Mouse (Mus musculus) frontal cortex, postnatal 36 days (tissue): ENCODE data around the gene Ppie.
A peak's percentile ranks its signal among the peaks of the same experiment; 100 is the strongest.
"Not testable (repeated sequence)": the region's sequence is repeated elsewhere in the genome, so short reads cannot be mapped to it uniquely, and the experiment has no call there.

ENCODE experiments used
- DNase-seq, 2 experiments: peaks; one replicate each; pipeline ENCODE4 v3.0.0; 2022; ENCODE audit warnings: low spot score in 2 of 2

The Ppie gene

DNA sequence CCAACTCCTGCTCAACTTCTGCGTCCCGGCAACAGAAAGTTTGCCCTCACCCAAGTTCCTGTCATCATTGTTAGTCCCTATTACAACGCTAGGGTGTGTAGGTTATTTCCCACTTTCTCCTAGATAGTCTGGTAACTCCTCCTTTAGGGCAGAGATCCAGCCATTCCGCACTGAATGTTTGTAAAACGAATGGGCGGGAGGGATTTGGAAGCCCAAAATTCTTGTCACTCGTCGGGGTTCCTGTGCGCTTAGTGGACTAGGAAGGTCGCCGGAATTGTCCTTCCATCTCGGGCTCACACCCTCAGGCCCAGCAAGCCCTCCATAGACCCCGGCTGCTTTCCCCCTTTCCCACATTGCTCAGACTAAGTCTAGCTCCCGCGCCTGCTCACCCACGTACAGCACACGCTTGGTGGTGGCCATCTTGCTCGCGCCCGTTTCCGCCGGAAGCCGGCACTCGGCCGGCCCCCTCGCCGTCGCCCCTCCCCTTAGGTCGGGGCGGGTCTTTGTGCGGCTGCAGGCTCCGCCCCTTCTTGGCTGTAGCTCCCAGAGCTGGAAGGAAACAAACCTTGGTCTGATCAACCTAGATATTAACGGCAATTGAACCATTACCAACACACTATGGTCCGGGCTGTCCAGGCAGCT, at the start of gene Ppie:
Ppie (minus strand) TSS at position 439 of the 642 bp plus-strand sequence.
- peak; percentile 67 to 68 for DNase-seq

DNA sequence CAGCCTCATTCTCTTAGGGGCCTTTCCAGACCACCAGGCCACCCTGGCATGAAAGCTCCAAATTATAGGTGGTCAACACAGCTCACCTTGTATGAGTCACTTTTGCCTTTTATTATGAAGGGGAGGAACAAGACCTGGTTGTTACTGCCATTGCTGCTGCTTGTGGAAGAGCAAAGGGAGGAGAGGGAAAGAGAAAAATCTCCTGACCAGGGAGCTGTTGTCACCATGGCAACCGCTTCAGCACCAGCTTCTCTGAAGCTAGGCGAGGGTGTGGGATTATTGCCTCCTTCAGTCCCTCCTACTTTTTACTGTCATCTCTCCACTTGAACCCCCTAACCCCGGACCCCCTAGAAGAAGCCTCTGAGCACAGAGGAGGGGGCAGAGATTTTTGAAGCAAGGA, 45.1 kb upstream of the Ppie start:
- peak in 1 of 2 experiments; percentile 64 for DNase-seq

DNA sequence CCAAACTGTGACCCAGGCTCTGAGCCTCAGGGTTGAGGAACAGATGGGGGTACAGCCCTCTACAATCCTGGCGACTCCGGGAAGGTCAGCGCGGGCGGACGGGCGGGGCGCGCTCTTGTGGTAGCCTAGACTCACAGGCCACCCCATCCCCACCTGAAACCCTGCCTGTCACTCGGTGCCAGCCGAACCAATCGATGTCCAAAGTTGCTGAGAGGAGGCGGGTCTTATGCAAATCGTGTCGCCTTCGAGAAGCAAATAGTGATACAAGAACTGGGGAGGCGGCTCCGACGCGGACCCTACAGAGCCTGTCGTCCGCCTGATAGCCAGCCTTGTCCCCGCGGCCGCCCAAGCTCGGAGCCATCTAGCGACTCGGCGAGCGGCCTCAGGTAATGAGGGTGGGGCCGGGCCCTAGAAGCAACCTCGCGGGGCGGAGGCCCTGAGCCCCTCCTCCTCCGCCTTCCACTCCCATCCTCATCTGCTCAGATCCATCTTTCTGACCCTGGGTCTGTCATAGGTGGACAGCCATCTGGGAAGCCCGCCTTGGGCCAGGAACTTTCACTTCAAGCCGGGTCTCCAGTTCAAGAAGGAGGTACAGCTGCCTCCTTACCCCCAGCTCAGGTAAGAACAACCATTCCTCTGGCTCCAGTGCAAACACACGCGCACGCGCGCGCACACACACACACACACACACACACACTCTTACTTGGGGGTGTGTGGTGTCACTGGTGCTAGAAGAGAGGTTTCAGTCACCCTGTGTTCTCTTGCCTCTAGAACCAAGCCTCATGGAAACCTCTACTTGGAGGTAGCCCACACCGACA, 43.7 kb upstream of the Ppie start:
- peak; percentile 91 to 94 for DNase-seq

DNA sequence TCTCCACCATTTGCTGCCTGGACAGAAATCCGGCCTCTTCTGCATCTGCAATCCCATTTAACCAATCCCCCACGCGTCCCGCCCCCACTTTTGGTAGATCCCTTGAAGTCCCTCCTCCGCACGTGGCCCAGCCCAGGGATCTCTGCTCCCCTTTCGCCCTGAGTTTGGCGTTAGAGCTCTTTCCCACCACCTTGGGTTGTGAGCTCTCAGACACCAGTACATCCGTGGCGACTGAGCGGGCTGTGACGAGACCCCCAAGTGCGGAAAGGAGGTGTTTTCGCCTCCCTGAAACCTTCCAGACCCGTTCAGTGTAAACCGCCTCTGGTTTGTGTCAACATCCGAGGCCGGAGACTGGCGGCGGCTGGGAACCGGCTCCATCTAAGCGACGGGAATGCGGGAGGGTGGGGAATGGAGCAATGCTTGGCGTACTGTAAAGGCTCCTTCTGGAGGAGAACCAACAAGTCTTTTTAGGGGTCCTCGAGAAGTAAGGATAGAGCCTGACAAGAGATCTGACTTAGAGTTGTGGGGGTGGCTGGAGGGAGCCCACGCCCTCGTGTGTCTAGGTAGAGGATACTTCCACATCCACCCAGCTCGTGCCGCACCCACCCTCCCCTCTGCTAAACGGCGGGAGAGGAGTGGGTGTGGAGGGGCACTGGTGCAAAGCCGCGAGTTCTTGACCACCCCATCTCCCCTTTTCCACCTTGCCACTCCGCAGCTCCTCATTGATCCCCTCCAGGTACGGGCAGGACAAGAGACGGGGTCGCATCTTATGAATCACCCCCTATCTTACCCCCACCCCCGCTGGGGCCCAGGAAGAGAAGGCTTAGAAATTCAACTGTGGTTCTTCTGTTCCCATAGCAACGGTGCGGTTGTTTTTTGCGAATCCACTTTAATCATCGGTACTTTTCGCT, 42.8 kb upstream of the Ppie start, which contains the start of gene Hpcal4:
Hpcal4 (plus strand) TSS at position 900 of the 911 bp plus-strand sequence.
- peak; percentile 49 to 60 for DNase-seq

DNA sequence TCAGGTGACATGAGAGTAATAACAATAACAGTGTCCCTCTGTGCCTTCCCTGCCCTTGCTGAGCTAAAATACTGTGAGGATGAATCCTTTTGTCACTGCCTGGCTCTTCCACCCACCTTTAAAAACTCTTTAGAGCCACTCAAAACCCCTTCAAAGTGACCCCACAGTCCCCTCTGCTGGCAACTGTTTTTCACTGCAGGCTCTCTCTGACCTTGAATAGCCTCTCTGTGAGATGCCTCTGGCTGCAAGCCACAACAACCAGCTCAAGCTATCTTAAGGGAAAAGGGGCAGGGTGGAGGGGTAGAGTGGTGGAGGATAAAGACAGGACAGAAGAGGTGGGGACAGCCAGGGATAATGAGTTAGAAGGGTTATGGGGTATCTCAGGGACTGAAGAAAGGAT, 32.1 kb upstream of the Ppie start:
- no peak for DNase-seq

DNA sequence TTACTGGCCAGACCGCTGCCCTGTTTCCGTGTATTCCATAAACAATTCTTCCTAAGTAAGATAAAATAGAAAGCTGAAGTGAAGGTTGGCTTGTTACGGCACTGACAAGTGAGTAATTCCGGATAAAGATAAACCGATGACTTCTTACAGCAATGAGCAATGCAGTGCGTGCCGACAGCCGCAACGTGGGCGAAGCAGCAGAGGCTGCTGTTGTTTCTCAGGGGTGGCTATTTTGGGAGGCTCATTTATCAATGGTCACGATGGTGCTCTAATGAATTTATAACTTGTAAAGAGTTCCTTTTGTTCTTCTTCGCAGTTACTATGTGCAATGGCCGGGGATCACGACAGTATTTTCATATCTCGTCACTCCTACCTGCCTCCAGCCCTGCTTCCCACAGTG, 24.4 kb upstream of the Ppie start:
- peak; percentile 67 to 72 for DNase-seq

DNA sequence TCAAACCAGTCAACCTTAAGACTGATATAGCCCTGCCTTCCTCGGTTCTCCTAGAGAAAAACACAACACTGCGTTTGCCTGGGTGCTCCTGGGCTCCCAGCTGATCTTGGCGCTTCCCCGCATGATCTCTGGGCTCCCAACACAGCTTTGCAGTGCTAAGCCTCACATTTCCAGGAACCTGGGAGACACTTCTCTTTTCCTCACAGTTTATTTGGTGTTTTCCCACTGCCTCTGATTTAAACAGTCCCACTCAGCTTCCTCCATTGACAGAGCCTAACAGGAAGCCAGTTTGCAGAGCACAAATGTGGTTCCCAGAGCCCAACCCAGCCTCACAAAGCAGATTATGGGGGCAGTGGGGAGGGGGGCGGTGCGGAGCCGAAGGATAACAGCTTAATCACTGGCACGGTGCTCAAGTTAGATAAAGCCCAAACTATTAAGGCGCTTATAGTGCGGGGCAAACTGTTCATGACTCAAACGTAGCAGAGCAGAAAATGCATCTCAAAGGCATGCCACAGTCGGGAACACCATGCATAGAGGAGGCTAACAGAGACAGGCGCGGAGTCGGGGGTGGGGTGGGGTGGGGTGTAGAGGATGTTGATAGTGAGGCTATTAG, 22.7 kb upstream of the Ppie start:
- no peak for DNase-seq

DNA sequence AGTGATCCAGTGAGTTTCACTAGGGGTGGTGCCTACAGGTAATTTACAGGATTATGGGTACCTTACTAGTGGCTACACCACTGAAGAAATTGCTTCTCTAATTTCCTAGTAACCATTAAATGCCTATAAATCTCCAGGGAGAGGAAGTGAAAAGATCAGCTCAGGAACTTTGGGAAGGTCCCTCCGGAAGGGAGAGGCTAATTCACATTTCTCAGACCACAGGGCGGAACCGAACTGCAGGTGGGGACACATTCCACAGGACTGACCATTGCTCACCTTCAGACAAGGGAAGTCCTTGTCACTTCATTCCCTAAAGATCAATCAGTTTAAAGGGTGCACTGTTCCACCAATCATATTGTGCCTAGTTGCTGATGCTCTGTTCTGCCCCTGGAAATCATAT, 21.5 kb upstream of the Ppie start:
- DNase-seq = not testable (repeated sequence)

DNA sequence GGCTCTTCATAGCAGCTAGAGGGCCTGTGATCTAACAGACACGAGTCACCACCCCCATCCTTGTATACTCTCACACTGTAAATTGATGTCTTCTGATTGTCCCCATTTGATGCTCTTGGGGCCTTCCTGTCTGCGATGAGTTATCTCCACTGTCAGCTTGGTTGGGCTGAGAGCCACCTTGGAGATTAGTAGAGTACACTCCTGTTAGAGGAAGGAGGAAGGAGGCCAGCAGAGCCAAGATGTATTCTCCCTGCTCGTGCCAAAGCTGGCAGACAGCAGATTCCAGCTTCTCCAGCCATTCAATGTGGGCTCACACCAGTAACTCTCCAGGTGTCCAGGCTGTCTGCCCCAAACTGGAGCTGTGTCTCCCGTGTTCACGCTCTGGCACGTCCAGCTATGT, 20.8 kb upstream of the Ppie start:
- DNase-seq = no peak

DNA sequence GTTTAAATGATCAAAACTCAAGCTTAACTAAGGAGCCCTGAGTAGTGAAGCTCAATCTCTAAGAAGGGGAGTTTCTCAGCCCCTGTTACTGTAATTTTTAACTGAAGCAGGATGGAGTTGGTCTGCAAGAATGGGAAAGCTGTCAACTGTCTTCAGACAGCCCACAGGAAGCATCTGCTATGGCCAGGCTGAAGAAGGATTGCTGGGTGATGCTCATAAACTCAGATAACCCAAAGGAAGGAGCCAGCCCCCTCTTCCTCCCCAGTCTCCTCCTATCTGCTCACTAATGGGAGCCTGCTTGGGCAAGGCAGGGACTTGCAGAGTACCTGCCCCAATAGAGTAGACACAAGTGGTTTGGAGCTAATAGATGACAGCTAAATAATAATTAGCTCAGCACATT, 16.1 kb upstream of the Ppie start:
- no peak for DNase-seq

DNA sequence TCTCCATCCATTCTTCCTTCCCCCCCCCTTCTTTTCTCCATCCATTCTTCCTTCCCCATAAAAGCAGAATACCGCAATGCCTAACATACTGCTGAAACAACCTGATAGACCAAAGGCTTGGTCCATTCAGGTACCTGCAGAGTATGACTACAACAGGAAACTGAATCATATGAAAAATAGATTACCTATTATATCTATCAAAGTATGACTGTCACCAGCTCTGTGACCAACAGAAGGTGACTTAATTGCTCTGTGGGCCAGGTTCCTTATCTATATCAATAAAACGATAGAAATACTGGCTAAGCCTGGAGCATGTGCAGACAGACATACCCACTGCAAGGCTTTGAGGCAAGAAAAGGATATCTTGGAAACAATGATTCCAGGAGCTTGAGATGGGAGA, 15.7 kb upstream of the Ppie start:
- DNase-seq = no peak

DNA sequence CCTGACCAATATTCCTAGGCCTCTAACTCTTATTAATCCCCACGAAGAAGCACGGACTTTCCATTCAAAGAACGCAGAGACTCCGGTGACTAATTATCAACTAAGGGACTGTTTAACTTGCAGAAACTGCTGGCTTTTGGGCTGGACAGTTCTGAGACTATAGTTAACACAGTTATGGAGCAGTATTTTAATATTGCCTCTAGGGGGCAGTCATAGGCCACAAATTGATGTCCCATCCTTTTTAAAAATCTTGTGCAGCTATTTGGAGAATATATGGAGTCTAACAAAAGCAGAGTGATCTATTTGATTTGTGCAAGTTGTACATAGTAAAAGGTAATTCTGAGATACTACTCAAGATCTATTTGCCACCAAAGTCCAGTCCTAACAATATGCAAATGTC, 15.3 kb upstream of the Ppie start:
- peak; percentile 32 to 68 for DNase-seq

DNA sequence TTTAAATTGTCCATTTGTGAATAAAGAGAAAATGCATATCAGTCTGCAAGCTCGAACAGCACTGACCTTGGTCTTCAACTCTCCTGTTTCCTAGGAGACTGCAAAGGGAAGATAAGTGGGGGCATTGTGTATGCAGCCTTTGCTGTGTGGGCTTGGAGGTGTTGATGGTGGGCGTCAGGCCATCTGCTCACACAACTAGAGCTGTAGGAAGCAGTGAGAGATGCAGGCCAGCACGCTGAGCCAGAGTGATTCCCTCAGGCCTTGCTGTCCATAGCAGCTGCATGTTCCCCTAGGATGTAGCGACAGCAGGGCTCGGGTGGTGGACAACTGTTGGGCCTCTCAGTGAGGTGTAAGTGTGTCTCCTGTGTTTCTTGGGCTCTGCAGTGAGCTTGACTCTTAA, 13.2 kb upstream of the Ppie start:
- peak; percentile 74 to 87 for DNase-seq

DNA sequence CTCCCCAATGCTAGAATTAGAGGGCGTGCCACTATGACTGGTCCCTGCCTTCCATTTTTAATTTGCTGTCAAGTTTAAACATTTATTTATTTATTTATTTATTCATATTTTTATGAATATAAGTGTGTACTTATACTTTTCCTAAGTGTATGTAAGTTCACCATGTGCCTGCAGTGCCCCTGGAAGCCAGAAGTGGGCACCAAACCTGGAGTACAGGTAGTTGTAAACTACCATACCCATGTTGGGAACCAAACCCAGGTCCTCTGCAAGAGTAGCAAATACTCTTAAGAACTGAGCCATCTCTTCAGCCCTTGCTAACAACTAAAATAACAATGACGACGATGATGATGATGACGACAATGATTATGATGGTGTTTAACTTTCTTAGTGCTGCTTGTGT, 12.3 kb upstream of the Ppie start:
- no peak for DNase-seq

DNA sequence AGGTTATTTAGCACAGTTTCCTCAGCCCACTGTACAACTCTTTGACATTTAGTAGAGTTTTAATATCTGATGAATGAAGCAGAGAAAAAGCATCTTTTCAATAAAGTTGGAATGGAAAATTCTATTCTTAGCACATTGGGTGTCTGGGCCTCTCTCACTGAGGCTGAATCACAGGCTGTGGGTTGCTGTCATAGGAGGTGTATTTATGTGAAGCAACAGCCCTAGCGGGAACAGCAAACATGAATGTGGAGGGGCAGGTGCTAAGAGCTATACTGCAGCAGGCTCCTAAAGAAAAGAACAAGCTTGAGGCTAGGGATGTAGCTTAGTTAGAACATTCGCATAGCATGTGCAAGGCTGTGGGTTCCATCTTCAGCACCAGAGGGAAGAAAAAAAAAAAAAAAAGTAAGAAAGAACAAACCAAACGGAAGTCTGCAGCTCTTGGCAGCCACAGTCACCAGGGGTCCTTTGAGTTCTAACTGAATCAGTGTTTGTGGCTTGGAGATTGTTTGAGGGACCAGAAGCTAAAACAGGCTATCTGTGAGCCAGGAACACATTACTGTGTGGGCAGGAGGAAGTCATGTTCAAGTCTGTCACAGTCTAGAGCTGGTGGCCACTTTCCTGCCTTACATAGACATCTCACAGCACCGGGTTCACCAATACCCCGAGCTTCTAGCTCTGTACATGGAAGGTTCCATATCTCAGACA, 7.8 kb upstream of the Ppie start:
- peak; percentile 54 to 66 for DNase-seq

DNA sequence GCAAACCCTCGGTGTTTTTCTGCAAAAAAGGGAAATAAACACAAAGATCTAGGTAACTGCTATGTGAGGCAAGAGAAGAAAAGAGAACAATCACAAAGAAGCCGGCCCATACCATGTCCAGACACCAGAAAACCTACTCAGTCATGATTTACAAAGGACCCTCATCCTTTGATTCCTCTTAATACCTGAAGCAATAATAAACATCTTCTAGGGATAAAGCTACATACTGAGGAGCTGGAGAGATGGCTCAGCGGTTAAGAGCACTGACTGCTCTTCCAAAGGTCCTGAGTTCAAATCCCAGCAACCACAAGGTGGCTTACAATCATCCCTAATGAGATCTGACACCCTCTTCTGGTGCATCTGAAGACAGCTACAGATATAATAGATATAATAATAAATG, 2.2 kb downstream of the Ppie start:
- DNase-seq = no peak

DNA sequence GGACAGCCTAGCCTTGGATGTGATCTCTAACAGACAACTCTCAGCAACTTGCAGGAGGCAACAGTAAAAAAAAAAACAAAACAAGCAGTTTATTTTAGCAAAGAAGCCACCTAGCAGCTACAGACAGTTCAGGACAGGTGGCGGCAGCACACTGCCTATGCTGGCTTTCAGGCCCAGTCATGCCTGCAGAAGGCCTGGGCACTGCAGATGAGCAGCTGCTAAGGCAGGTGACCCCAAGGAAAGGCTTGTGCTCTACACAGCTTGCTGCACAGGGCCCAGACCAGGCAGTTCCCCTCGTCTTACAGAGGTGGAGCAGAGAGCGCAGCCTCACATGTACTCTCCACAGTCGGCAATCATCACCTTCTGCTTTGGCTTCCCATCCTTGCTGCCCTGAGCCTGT, 12.7 kb downstream of the Ppie start:
- no peak for DNase-seq

DNA sequence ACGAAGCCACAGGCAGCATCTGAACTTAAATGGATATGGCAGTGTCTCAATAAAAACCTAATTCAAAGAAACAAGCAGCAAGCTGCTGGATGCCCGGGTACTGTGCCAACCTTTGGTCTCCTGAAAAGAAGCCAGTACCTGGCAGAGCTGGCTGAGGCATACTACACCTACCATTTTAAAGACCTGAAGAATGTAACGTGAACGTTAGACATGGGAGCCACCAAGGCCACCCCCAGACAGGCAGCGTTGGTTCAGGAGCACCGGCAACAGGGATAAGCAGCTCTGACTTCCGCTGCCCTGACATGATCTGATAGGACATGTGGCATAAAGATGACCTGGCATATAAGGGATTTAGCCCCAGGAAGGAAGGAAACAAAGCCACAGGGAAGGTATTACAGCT, 13.1 kb downstream of the Ppie start:
- DNase-seq = no peak

DNA sequence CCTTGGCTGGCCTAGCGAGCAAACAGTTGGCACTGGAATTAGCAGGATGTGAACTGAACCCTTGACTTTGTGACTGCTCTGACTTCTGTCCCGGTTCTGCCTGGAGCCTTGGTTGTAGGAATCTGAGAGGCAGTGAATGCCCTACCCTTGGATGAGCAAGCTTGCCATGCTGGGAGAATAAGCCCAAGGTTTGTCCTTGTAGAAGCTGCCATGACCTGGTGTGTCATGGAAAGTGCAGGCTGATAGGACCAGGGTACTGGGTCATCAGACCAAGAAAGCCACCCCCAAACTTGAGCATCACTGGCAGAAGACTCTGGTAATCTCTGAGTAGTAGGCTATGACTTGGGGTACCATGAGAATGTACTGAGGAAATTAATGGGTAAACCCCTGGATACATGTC, 18.5 kb downstream of the Ppie start:
- no peak for DNase-seq

DNA sequence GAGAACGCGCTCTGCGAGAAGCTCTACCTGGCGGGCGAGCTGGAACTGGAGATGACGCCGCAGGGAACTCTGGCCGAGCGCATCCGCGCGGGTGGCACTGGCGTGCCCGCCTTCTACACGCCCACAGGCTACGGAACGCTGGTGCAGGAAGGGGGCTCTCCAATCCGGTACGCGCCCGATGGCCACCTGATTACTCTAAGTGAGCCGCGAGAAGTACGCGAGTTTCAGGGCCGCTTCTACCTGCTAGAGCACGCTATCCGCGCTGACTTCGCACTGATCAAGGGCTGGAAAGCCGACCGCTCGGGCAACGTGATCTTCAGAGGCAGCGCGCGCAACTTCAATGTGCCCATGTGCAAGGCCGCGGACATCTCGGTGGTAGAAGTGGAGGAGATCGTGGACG, 23.1 kb downstream of the Ppie start:
- DNase-seq = peak; percentile 13 to 22

DNA sequence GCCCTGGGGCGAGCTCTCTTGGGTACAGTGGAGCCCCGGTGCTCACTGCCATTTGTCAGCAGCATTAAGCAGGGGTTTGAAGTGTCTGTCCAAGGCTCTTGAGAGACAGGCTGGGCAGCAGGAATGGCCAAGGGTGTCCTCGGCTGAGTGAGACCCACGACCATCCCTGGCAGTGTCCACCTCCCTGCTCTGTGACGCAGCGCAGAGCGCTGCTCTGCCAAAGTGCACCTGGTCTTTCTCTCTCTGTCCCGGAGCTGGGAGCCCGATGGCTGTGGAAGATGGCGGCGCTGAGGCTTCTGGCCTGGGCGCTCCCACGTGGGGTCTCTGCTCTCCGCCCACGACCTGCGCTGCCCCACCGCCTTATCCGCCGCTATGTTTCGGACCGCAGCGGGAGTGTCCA, 23.7 kb downstream of the Ppie start, which contains the start of gene Oxct2b:
Oxct2b (plus strand) TSS at position 256 of the 400 bp plus-strand sequence.
- no peak for DNase-seq
